ENCODE assay signal across 9 mouse cellular contexts in genomic region chr10:52216797-52217563, GRCm38 (mm10). TPM values are rescaled to one million over a fixed set of nuclear protein-coding genes. Genes with fewer than 3 reads are reported as not detected.
DNase-seq lines count a peak whose midpoint lies in the region; ATAC-seq lines count a peak whose summit lies in the region.
"Had no signal": no experiment of that assay in that cellular context is flagged by ENCODE, and none has a peak within 500 bp of the region (broad histone marks: within the 10 kb centered on the region; RNA-seq: fewer than 3 reads in every experiment).

No protein-coding gene starts in this region.

- H3K4me3 ChIP-seq in limb, embryonic 13.5 days = no peak overlapping the region
- no peak overlapping the region for H3K4me3 ChIP-seq in stomach, embryonic 16.5 days (replicated peaks; ENCODE audit: low read length)
- H3K4me3 ChIP-seq: heart, embryonic 15.5 days had no signal

- peak; percentile 15; the same call in 1 of the 2 replicates for ATAC-seq in limb, embryonic 13.5 days (ENCODE audit: low FRiP score, low read depth)
- ATAC-seq in stomach, embryonic 16.5 days (ENCODE audit: insufficient read depth, low FRiP score) = peak; percentile 44; the same call in 1 of the 2 replicates

- 24% methylated on average over 7 of the region's 7 CpGs for WGBS in limb, embryonic 13.5 days
- 17% methylated on average over 7 of the region's 7 CpGs for WGBS in stomach, embryonic 16.5 days

- no peak overlapping the region for H3K9ac ChIP-seq in limb, embryonic 13.5 days
- no peak overlapping the region for H3K9ac ChIP-seq in stomach, embryonic 16.5 days (ENCODE audit: low read length)
- H3K9ac ChIP-seq: heart, embryonic 15.5 days had no signal

- H3K36me3 ChIP-seq in limb, embryonic 13.5 days = no peaks in the 10 kb centered on the region
- H3K36me3 ChIP-seq in stomach, embryonic 16.5 days (ENCODE audit: control insufficient read depth, insufficient read depth, low read length) = no peaks in the 10 kb centered on the region
- H3K36me3 ChIP-seq: heart, embryonic 15.5 days had no signal

- no peak overlapping the region for H3K27ac ChIP-seq in limb, embryonic 13.5 days
- no peak overlapping the region for H3K27ac ChIP-seq in stomach, embryonic 16.5 days (ENCODE audit: low read length)
- H3K27ac ChIP-seq: heart, embryonic 15.5 days had no signal

- H3K9me3 ChIP-seq in limb, embryonic 13.5 days = no peaks in the 10 kb centered on the region
- no peaks in the 10 kb centered on the region for H3K9me3 ChIP-seq in stomach, embryonic 16.5 days (replicated peaks; ENCODE audit: control insufficient read depth, low read length)
- H3K9me3 ChIP-seq: heart, embryonic 15.5 days had no signal

- peak; percentile 22 for DNase-seq in gastrocnemius, adult 18-20 months (ENCODE audit: low spot score)
- no peak for DNase-seq in gastrocnemius, postnatal 25 days
- peak; percentile 80 for DNase-seq in cerebellum, postnatal 10 days
- peak; percentile 51 to 67 for DNase-seq in frontal cortex, postnatal 36 days (ENCODE audit: low spot score in 2 of 2)
- DNase-seq in kidney, adult 8-10 months = peak; percentile 61 to 84
- peak; percentile 41 for DNase-seq in neural tube, embryonic 10.5 days (ENCODE audit: extremely low spot score, low spot score)

- no peaks in the 10 kb centered on the region for H3K4me1 ChIP-seq in limb, embryonic 13.5 days
- peaks cover 3% of the 10 kb centered on the region; the same call in 1 of the 2 replicates for H3K4me1 ChIP-seq in stomach, embryonic 16.5 days (ENCODE audit: control insufficient read depth, insufficient read depth, low read length)
- H3K4me1 ChIP-seq: heart, embryonic 15.5 days had no signal

- H3K27me3 ChIP-seq in limb, embryonic 13.5 days = no peaks in the 10 kb centered on the region
- H3K27me3 ChIP-seq in stomach, embryonic 16.5 days (ENCODE audit: control insufficient read depth, insufficient read depth, low read length) = no peaks in the 10 kb centered on the region
- H3K27me3 ChIP-seq: heart, embryonic 15.5 days had no signal

- no peak overlapping the region for H3K4me2 ChIP-seq in limb, embryonic 13.5 days (replicated peaks)
- H3K4me2 ChIP-seq in stomach, embryonic 16.5 days (ENCODE audit: low read depth, low read length) = no peak overlapping the region
- H3K4me2 ChIP-seq: heart, embryonic 15.5 days had no signal

RNA-seq across cellular contexts. Expression of gene Dcbld1, which starts 16.4 kb away (rescaled TPM):
- 1 to 10 TPM; 1.3 to 1.7 TPM for total RNA-seq in gastrocnemius, adult 18-20 months (2021)
- 1 to 10 TPM; 1.3 to 1.7 TPM for total RNA-seq in gastrocnemius, postnatal 25 days (2021)
- 20.2 and 22.0 TPM in 2 replicates for polyA plus RNA-seq in limb, embryonic 13.5 days (2015; fragmentation: Nextera tagmentation; extraction: Ambion mirVana)
- 33.2 and 36.6 TPM in 2 replicates for polyA plus RNA-seq in stomach, embryonic 16.5 days (2015; fragmentation: Nextera tagmentation; extraction: Ambion mirVana)

RNA-seq across cellular contexts. Expression of gene Ros1, which starts 21.9 kb away (rescaled TPM):
- under 1 TPM in 1 of 2 experiments, not detected in 1; 0.09 TPM for total RNA-seq in gastrocnemius, adult 18-20 months (2021)
- total RNA-seq in gastrocnemius, postnatal 25 days (2021) = under 1 TPM; 0.03 to 0.13 TPM
- not detected in 2 replicates for polyA plus RNA-seq in limb, embryonic 13.5 days (2015; fragmentation: Nextera tagmentation; extraction: Ambion mirVana)
- polyA plus RNA-seq in stomach, embryonic 16.5 days (2015; fragmentation: Nextera tagmentation; extraction: Ambion mirVana) = 0.92 and 1.2 TPM in 2 replicates
- polyA plus RNA-seq: heart, embryonic 15.5 days had no signal
